Mouse (Mus musculus): ENCODE data around the gene Ifngr2. TPM values are rescaled to one million over a fixed set of nuclear protein-coding genes. Genes with fewer than 3 reads are reported as not detected.

Ifngr2 gene
- polyA plus RNA-seq (2012; ENCODE audit: insufficient read depth, insufficient read length, missing spikeins) = 193 and 222 TPM in 2 replicates

- Histone ChIP-seq H3K4me1 (ENCODE audit: control insufficient read depth, insufficient read depth, low read length) (peaks cover 27% of the 10 kb centered on the region), H3K4me3 (ENCODE audit: insufficient read depth, low read length) (peak within 1 kb of the TSS; percentile 78), H3K27ac (ENCODE audit: insufficient read depth, low read depth, low read length) (peak within 1 kb of the TSS; percentile 94)
- TF ChIP-seq CTCF (IDR thresholded peaks at IDR 0.05; ENCODE audit: low read depth, low read length) = no peak
- 0 out of 2 replicates have a peak, but pooled peaks have one; percentile 59 for TF ChIP-seq POLR2A (IDR thresholded peaks at IDR 0.05; ENCODE audit: borderline replicate concordance, low read depth, low read length)
These were observed at the start of gene Ifngr2 for GRCm38 (mm10) chr16:91546836-91547741. Gene Ifngr2, plus strand, starts transcription at chr16:91547072.

- no peak overlapping the region for H3K4me3 ChIP-seq (ENCODE audit: insufficient read depth, low read length)
- no peaks in the 10 kb centered on the region for H3K4me1 ChIP-seq (ENCODE audit: control insufficient read depth, insufficient read depth, low read length)
- no peak for TF ChIP-seq POLR2A (IDR thresholded peaks at IDR 0.05; ENCODE audit: borderline replicate concordance, low read depth, low read length)
- TF ChIP-seq CTCF (IDR thresholded peaks at IDR 0.05; ENCODE audit: low read depth, low read length) = no peak
- H3K27ac ChIP-seq (ENCODE audit: insufficient read depth, low read depth, low read length) = no peak overlapping the region
These were observed 48.8 kb upstream of the Ifngr2 start for GRCm38 (mm10) chr16:91498041-91498440.

DNA sequence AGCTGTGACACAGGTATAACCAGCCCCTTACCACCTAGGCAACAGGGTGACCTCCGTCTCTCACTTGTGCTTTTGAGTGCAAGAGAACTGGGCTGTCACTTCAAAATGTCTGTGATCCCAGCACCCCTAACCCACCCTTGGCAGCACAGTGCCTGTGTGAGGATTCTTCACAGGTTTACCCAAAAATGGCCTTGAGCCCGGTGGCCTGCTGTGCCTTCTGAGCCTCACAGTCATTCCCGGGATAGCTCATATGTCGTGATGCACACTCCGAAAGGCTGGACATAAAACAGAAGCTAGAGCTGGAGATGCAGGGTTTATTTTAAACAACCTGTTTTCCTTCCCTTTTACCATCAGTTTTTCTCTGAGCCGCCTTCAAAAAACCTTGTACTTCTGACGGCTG is 42.2 kb upstream of the Ifngr2 start:
- no peak overlapping the region for H3K4me3 ChIP-seq (ENCODE audit: insufficient read depth, low read length)
- H3K27ac ChIP-seq (ENCODE audit: insufficient read depth, low read depth, low read length) = no peak overlapping the region
- TF ChIP-seq POLR2A (IDR thresholded peaks at IDR 0.05; ENCODE audit: borderline replicate concordance, low read depth, low read length) (no peak), CTCF (IDR thresholded peaks at IDR 0.05; ENCODE audit: low read depth, low read length) (no peak)
- no peaks in the 10 kb centered on the region for H3K4me1 ChIP-seq (ENCODE audit: control insufficient read depth, insufficient read depth, low read length)

DNA sequence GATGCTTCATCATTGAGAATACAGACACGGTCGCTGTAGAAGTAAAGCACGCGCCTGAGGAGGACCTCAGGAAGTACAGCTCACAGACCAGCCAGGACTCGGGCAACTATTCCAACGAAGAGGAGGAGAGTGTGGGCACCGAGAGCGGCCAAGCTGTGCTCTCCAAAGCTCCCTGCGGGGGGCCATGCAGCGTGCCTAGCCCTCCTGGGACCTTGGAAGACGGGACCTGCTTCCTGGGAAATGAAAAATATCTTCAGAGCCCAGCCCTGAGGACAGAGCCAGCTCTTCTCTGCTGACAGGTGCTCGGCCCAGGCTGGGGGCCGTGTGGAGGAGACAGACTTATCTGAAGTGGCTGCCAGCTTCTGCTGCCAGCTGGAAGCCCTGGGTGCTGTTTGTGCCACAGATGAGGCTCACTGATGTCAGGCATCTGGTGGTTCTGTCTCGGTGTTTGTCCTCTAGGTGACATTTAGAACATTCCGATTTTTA is 41.7 kb upstream of the Ifngr2 start:
- TF ChIP-seq POLR2A (IDR thresholded peaks at IDR 0.05; ENCODE audit: borderline replicate concordance, low read depth, low read length) = no peak
- no peak for TF ChIP-seq CTCF (IDR thresholded peaks at IDR 0.05; ENCODE audit: low read depth, low read length)
- H3K4me1 ChIP-seq (ENCODE audit: control insufficient read depth, insufficient read depth, low read length) = no peaks in the 10 kb centered on the region

DNA sequence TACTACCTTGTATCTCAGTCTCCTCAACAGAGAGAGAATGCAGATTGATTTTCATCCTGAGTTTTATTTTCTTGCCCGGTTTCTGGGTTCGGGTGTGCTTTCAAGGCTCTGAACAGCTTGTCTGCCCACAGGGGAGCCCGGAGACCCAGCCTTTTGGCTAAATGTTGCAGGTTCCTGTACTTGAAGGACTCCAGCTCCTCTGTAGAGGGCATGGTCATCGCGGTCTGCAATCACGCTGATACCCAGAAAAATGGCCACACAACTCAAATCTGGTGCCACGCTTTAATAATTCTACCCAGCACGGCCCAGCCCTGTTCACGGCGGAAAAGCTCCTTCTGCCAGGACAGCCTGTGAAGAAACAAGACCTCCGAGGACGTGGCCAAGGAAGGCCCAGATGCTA is 40.5 kb upstream of the Ifngr2 start:
- Histone ChIP-seq H3K4me1 (ENCODE audit: control insufficient read depth, insufficient read depth, low read length) (no peaks in the 10 kb centered on the region), H3K27ac (ENCODE audit: insufficient read depth, low read depth, low read length) (no peak overlapping the region), H3K4me3 (ENCODE audit: insufficient read depth, low read length) (no peak overlapping the region)
- TF ChIP-seq POLR2A (IDR thresholded peaks at IDR 0.05; ENCODE audit: borderline replicate concordance, low read depth, low read length) (no peak), CTCF (IDR thresholded peaks at IDR 0.05; ENCODE audit: low read depth, low read length) (no peak)

More for the DNA sequence above, 41.7 kb upstream of the Ifngr2 start:
- Histone ChIP-seq H3K4me3 (ENCODE audit: insufficient read depth, low read length) (no peak overlapping the region), H3K27ac (ENCODE audit: insufficient read depth, low read depth, low read length) (no peak overlapping the region)

GRCm38 (mm10) chr16:91512161-91512787 is 34.6 kb upstream of the Ifngr2 start:
- Histone ChIP-seq H3K4me3 (ENCODE audit: insufficient read depth, low read length) (no peak overlapping the region), H3K27ac (ENCODE audit: insufficient read depth, low read depth, low read length) (no peak overlapping the region), H3K4me1 (ENCODE audit: control insufficient read depth, insufficient read depth, low read length) (peaks cover 9% of the 10 kb centered on the region)
- TF ChIP-seq CTCF (IDR thresholded peaks at IDR 0.05; ENCODE audit: low read depth, low read length) (peak; percentile 95), POLR2A (IDR thresholded peaks at IDR 0.05; ENCODE audit: borderline replicate concordance, low read depth, low read length) (no peak)

GRCm38 (mm10) chr16:91513099-91513498 is 33.8 kb upstream of the Ifngr2 start:
- no peak overlapping the region for H3K27ac ChIP-seq (ENCODE audit: insufficient read depth, low read depth, low read length)
- no peak overlapping the region for H3K4me3 ChIP-seq (ENCODE audit: insufficient read depth, low read length)
- peaks cover 9% of the 10 kb centered on the region for H3K4me1 ChIP-seq (ENCODE audit: control insufficient read depth, insufficient read depth, low read length)
- no peak for TF ChIP-seq CTCF (IDR thresholded peaks at IDR 0.05; ENCODE audit: low read depth, low read length)
- TF ChIP-seq POLR2A (IDR thresholded peaks at IDR 0.05; ENCODE audit: borderline replicate concordance, low read depth, low read length) = no peak

DNA sequence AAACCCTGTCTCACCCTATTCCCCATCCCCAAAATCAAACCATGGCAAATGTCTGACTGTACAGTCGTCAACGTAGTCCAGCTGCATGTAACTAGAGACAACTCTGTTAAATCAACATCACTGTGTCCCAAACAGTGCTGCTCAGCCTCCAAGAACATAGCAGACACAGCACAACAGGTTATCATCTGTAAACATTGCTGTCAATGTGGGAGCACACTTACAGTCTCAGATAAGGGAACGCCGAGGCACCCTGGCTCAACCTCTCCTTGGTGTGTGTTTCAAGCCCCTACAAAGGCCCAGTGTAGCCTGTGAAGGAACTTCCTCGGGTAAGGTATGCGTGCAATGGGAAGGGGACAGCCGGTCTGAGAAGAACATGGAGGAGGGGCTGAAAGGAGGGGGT is 29.9 kb upstream of the Ifngr2 start:
- Histone ChIP-seq H3K4me1 (ENCODE audit: control insufficient read depth, insufficient read depth, low read length) (peaks cover 24% of the 10 kb centered on the region), H3K27ac (ENCODE audit: insufficient read depth, low read depth, low read length) (no peak overlapping the region), H3K4me3 (ENCODE audit: insufficient read depth, low read length) (no peak overlapping the region)
- TF ChIP-seq POLR2A (IDR thresholded peaks at IDR 0.05; ENCODE audit: borderline replicate concordance, low read depth, low read length) = no peak
- TF ChIP-seq CTCF (IDR thresholded peaks at IDR 0.05; ENCODE audit: low read depth, low read length) = no peak

GRCm38 (mm10) chr16:91522040-91522439 is 24.8 kb upstream of the Ifngr2 start:
- H3K27ac ChIP-seq (ENCODE audit: insufficient read depth, low read depth, low read length) = peak overlapping the region; percentile 96
- H3K4me1 ChIP-seq (ENCODE audit: control insufficient read depth, insufficient read depth, low read length) = peaks cover 50% of the 10 kb centered on the region
- TF ChIP-seq CTCF (IDR thresholded peaks at IDR 0.05; ENCODE audit: low read depth, low read length) (no peak), POLR2A (IDR thresholded peaks at IDR 0.05; ENCODE audit: borderline replicate concordance, low read depth, low read length) (no peak)
- H3K4me3 ChIP-seq (ENCODE audit: insufficient read depth, low read length) = no peak overlapping the region

All from bone marrow macrophage, adult 2 months (primary cell).